Mouse (Mus musculus) spleen, adult 2 months (tissue): ENCODE results near the gene Tubgcp2. TPM values are rescaled to one million over a fixed set of nuclear protein-coding genes. Genes with fewer than 3 reads are reported as not detected.
A peak's percentile ranks its signal among the peaks of the same experiment; 100 is the strongest.

ENCODE experiments used
- DNase-seq, 2 experiments: peaks; one replicate each; pipeline versions ENCODE4 v3.0.0 to v3.0.0-alpha.2; 2012 to 2021; ENCODE audit warnings: low spot score in 2 of 2, low read depth in 1 of 2
- H3K27ac ChIP-seq: fragments of 200-500 bp; 2 replicates; pipeline ENCODE4 v1.5.1; 2012; ENCODE audit warnings: low read length, inconsistent platforms; ENCODE audit not compliant: insufficient read depth
- H3K27me3 ChIP-seq: fragments of 200-500 bp; 2 replicates; pipeline ENCODE4 v1.6.1; 2012; ENCODE audit warnings: mild to moderate bottlenecking, moderate library complexity, low read length, inconsistent platforms; ENCODE audit not compliant: control insufficient read depth, insufficient read depth
- H3K36me3 ChIP-seq: fragments of 200-500 bp; 2 replicates; pipeline ENCODE4 v1.6.1; 2012; ENCODE audit warnings: mild to moderate bottlenecking, low read length, inconsistent platforms; ENCODE audit not compliant: control insufficient read depth, insufficient read depth
- H3K4me1 ChIP-seq: fragments of 200-500 bp; 2 replicates; pipeline ENCODE4 v1.6.1; 2011; ENCODE audit warnings: inconsistent platforms; ENCODE audit not compliant: control insufficient read depth, insufficient read depth, insufficient read length
- H3K4me3 ChIP-seq: fragments of 200-500 bp; 2 replicates; pipeline ENCODE4 v1.5.1; 2011; ENCODE audit warnings: mild to moderate bottlenecking, inconsistent platforms; ENCODE audit not compliant: insufficient read depth, insufficient read length; ENCODE audit errors: extremely low read depth
- CTCF ChIP-seq: fragments of 200-500 bp; IDR thresholded peaks from 2 replicates; pipeline ENCODE4 v1.5.1; 2011; ENCODE audit warnings: mild to moderate bottlenecking, inconsistent platforms; ENCODE audit not compliant: insufficient read depth, insufficient read length, insufficient replicate concordance; ENCODE audit errors: extremely low read depth
- POLR2A ChIP-seq: fragments of 200-500 bp; IDR thresholded peaks from 2 replicates; pipeline ENCODE4 v1.6.1; 2011; ENCODE audit warnings: low read depth, low read length, inconsistent platforms
- WGBS: fragments of 180-500 bp; shearing (Covaris S2); methylation state at CpG from one replicate; pipeline ENCODE4 v1.1.7; 2018; 5-methylcytosine and 5-hydroxymethylcytosine counted together
- polyA plus RNA-seq: library from polyadenylated mRNA; depleted of rRNA; stranded (reverse); fragments of >200 nt; gene quantifications from 2 replicates; pipeline ENCODE4 v1.2.3, GENCODE M21; 2012; rRNA removed

Tubgcp2 gene
- 16.3 and 17.5 TPM in 2 replicates for polyA plus RNA-seq

- Histone ChIP-seq H3K36me3 (peaks cover 16% of the 10 kb centered on the region), H3K27me3 (no peaks in the 10 kb centered on the region), H3K4me3 (peak within 1 kb of the TSS; percentile 94), H3K27ac (peak within 1 kb of the TSS; percentile 93), H3K4me1 (peaks cover 5% of the 10 kb centered on the region; the same call in 1 of the 2 replicates)
- WGBS, result 3% methylated on average over 69 of the region's 69 CpGs
- DNase-seq, result peak; percentile 89 to 94
- TF ChIP-seq CTCF, result no peak
- no peak; the same call in none of the 2 replicates for TF ChIP-seq POLR2A
Measured at GRCm38 (mm10) chr7:140036281-140037170, at the start of gene Tubgcp2, which contains the start of gene Zfp511. Gene Tubgcp2, minus strand, starts transcription at chr7:140036669. Gene Zfp511, plus strand, starts transcription at chr7:140036391.

GRCm38 (mm10) chr7:140082242-140082678 is 45.8 kb upstream of the Tubgcp2 start, which contains the start of gene Caly:
Gene Caly, minus strand, starts transcription at chr7:140082548.
- Histone ChIP-seq H3K4me1 (no peaks in the 10 kb centered on the region), H3K27me3 (peaks cover 5% of the 10 kb centered on the region; the same call in 1 of the 2 replicates), H3K4me3 (no peak within 1 kb of the TSS), H3K27ac (no peak within 1 kb of the TSS), H3K36me3 (no peaks in the 10 kb centered on the region)
- TF ChIP-seq POLR2A, result no peak
- TF ChIP-seq CTCF, result no peak
- no peak for DNase-seq
- 10% methylated on average over 18 of the region's 18 CpGs for WGBS

- Histone ChIP-seq H3K27ac (no peak overlapping the region), H3K4me3 (no peak overlapping the region), H3K27me3 (peaks cover 5% of the 10 kb centered on the region; the same call in 1 of the 2 replicates), H3K4me1 (no peaks in the 10 kb centered on the region), H3K36me3 (no peaks in the 10 kb centered on the region)
- no peak for TF ChIP-seq CTCF
- no peak for TF ChIP-seq POLR2A
- DNase-seq, result no peak
- WGBS, result 27% methylated on average over 20 of the region's 20 CpGs
Measured at GRCm38 (mm10) chr7:140081408-140082241, 45.2 kb upstream of the Tubgcp2 start.

DNA sequence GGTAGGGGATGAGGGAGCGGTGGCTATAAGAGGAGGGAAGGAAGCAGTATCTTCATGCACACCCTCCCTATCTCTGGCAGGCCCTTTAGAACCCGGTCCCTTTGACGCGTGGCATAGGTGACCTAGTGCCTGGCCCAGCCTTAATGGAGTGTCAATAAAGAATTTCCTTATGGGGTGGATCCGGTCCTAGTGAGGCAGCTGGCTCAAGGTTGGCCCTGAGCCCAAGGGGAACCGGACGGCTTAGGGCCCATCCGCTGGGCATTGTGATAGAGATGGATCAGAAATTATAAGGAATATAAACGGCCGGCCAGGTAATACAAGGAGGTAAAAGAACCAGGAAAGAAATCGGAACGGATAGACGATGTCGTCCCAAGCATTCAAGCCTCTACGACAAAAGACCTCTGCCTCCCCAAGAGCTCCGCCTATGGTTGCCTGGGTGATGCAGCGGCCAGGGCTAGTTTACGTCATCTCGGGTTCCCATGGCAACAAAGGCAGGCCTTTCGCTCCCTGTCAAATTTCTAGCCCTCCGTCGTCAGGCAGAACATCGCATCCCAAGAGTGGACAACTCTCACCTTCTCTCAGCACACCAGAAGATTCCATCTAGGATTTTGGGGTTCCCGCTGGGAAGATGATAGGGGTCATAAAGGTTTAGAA is 44.2 kb upstream of the Tubgcp2 start:
- WGBS, result 8% methylated on average over 24 of the region's 24 CpGs
- peaks cover 5% of the 10 kb centered on the region; the same call in 1 of the 2 replicates for H3K27me3 ChIP-seq

GRCm38 (mm10) chr7:140078711-140079110 is 42.2 kb upstream of the Tubgcp2 start:
- no peak overlapping the region for H3K27ac ChIP-seq
- H3K4me3 ChIP-seq, result no peak overlapping the region
- DNase-seq, result peak; percentile 18 to 46
- no peaks in the 10 kb centered on the region for H3K36me3 ChIP-seq
- 6% methylated on average over 5 of the region's 5 CpGs for WGBS
- H3K27me3 ChIP-seq, result peaks cover 5% of the 10 kb centered on the region; the same call in 1 of the 2 replicates
- H3K4me1 ChIP-seq, result no peaks in the 10 kb centered on the region
- TF ChIP-seq CTCF (peak; percentile 63; the same call in 1 of the 2 replicates), POLR2A (no peak)

More for the DNA sequence above, 44.2 kb upstream of the Tubgcp2 start:
- no peak overlapping the region for H3K4me3 ChIP-seq
- H3K27ac ChIP-seq, result no peak overlapping the region
- H3K36me3 ChIP-seq, result no peaks in the 10 kb centered on the region
- no peaks in the 10 kb centered on the region for H3K4me1 ChIP-seq
- no peak for TF ChIP-seq POLR2A
- TF ChIP-seq CTCF, result no peak
- DNase-seq, result no peak

DNA sequence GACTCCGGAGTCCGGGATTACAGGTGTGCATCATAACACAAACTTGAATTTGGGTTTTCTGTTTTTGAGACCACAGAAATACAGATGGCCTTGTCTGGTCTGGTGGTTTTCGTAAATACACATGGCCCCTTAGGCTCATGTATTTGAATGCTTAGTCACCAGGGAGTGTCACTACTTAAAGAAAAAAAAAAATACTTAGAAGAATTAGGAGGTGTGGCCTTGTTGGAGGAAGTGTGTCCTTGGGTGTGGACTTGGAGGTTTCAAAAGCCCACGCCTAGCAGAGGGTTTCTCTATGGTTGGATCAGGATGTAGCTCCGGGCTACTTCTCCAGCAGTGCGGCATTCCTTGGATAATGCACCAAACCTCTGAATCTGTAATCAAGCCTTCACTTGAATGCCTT is 41.2 kb upstream of the Tubgcp2 start:
- no peak overlapping the region for H3K4me3 ChIP-seq
- H3K4me1 ChIP-seq, result no peaks in the 10 kb centered on the region
- 57% methylated on average over 6 of the region's 6 CpGs for WGBS
- H3K27me3 ChIP-seq, result peaks cover 5% of the 10 kb centered on the region; the same call in 1 of the 2 replicates
- no peak overlapping the region for H3K27ac ChIP-seq
- TF ChIP-seq POLR2A (no peak), CTCF (no peak)
- H3K36me3 ChIP-seq, result no peaks in the 10 kb centered on the region
- DNase-seq, result no peak
